Mouse (Mus musculus): Measurements from ENCODE around the gene Cux1.
A peak's percentile ranks its signal among the peaks of the same experiment; 100 is the strongest.

Gene Cux1

DNA sequence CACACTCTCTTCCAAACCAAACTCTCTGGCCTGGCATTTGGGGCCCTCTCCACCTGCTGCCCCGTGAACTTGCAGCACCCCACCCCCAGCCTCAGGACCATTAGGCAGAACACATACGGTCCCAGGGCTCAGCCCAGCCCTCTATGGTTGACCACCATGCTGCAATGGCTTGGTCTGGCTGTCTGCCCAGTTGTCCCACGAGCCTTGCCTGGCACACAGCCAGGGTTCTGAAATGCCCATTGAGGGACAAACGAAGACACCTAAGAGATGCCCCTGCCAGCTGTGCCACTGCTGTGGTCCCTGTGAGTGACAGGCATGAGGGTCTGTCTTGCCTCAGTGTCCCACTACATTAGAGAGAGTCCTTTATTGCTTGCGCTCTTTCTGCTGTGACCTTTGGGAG is 351.3 kb downstream of the Cux1 start:
- DNase-seq (ENCODE audit: low read depth in 1 of 2, low spot score in 2 of 2): peak; percentile 61 to 68

- DNase-seq (ENCODE audit: low read depth in 1 of 2, low spot score in 2 of 2): no peak
Measured at GRCm38 (mm10) chr5:136215211-136215610, 352.1 kb downstream of the Cux1 start.

DNA sequence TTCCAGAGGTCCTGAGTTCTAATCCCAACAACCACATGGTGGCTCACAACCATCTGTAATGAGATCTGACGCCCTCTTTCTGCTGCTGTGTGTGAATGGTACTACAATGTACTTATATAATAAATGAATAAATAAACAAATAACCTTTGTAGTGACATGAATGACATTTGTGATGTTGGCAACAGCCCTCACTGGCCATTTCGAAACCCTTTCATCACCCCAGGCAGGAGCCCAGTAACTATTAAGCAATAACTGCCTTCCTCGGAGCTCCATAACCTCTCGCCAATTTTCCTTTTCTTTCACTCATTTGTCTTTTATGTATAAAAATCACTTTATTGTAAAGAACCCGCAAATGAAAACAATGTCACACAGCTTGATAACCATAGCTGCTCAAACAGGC is 353.6 kb downstream of the Cux1 start:
- no peak for DNase-seq (ENCODE audit: low read depth in 1 of 2, low spot score in 2 of 2)

- no peak for DNase-seq (ENCODE audit: low read depth in 1 of 2, low spot score in 2 of 2)
Measured at GRCm38 (mm10) chr5:136212716-136213115, 354.6 kb downstream of the Cux1 start.

DNA sequence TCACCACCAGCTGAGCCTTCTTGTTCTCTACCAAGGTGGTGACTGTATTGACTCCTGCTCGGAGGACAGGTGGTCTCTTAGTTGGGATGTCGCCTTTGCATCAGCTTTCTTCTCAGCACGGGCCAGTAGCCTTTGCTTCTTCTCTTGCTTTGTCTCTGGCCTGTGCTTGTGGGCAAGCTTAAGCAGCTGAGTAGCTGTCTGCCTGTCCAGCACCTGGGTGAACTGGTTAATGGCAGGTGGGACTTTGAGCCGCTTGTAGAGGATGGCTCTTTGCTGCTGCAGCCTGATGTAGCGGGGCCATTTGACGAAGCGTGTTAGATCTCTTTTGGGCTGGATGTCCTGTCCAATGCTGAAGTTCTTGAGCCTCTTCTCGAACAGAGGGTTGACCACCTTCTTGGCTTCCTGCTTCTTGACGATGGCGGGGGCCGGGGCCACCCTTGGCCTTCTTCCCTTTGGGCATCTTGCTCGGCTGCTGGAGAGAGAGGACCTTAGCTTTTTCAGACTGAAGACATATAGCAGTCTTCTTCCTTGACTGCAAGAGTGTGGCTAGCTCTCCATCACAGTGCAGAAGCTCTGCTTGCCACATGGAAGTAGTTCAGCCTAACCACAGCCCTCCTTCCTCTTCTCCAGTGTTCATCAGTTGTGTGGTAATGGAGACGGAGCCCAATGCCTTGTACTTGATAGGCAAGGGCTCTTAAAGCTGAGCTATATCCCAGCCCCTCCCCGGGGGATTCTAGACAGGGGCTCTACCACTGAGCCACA is 355.8 kb downstream of the Cux1 start:
- DNase-seq (ENCODE audit: low read depth in 1 of 2, low spot score in 2 of 2): peak in 1 of 2 experiments; percentile 50

DNA sequence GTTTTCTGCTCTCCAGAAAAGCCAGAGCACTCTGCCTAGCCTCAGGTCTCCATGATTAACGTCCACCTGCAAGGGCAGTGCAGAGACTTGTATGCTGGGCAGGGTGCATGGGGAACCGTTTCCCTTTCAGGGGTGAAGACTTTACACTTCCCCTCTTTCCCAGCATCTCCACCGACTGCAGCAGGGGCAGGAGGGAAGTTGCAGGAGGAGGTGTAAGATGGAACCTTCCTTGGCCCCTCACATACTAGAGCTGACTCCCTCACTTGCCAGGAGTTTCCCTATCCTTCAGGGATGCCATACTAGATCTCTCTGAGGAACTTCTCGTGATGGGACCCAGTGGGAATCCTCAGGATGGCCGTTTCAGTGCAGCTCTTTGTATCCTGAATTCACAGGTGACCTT is 356.7 kb downstream of the Cux1 start:
- no peak for DNase-seq (ENCODE audit: low read depth in 1 of 2, low spot score in 2 of 2)

DNA sequence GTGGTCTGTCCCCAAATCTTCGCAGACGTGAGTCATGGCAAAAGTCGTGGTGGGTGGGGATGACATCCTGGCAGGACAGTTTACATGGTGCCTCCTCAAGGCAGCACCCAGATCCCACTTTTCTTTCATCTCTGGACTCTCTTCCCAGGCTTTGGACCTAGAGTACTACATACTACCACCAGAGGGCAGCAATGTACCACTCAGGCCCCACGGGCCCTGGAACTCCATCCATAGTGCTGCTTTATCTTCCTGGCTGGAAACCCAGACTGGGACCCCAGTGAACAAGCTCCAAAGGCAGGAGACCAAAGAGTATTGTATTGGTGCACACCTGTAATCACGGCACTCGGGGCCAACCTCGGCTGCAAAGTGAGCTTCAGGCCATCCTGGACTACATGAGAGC is 365.5 kb downstream of the Cux1 start:
- DNase-seq (ENCODE audit: low read depth in 1 of 2, low spot score in 2 of 2): no peak

- DNase-seq (ENCODE audit: low read depth in 1 of 2, low spot score in 2 of 2): no peak
Measured at GRCm38 (mm10) chr5:136199526-136199925, 367.8 kb downstream of the Cux1 start.

GRCm38 (mm10) chr5:136198474-136199391 is 368.6 kb downstream of the Cux1 start, which contains the start of gene Prkrip1:
TSS of gene Prkrip1 (minus strand) at chr5:136198963.
- DNase-seq (ENCODE audit: low read depth in 1 of 2, low spot score in 2 of 2): peak; percentile 83 to 92

Data from monocyte, adult 2 months (primary cell).